Mouse (Mus musculus) neural tube, embryonic 15.5 days (tissue): ENCODE results near the gene Pdcl. TPM values are rescaled to one million over a fixed set of nuclear protein-coding genes. Genes with fewer than 3 reads are reported as not detected.

Experiments used
- polyA plus RNA-seq: library from polyadenylated mRNA; unstranded; fragments of >200 nt; fragmentation: Nextera tagmentation; extraction: Ambion mirVana; gene quantifications from 2 replicates; pipeline ENCODE4 v1.2.1, GENCODE M21; 2015

Gene Pdcl
- polyA plus RNA-seq, 1 experiment from 2014 or later: 42.0 TPM

Other genes starting within 250 kb of the Pdcl start
- gene Olfr362, start 241.4 kb downstream of the Pdcl start, polyA plus RNA-seq: not detected in 2 replicates
- gene Olfr364-ps1, start 220.0 kb downstream of the Pdcl start, polyA plus RNA-seq: not detected in 2 replicates
- gene Olfr365, start 171.1 kb downstream of the Pdcl start, polyA plus RNA-seq: not detected in 2 replicates
- gene Olfr366, start 147.8 kb downstream of the Pdcl start, polyA plus RNA-seq: not detected in 2 replicates
- not detected in 2 replicates for gene Olfr368, start 32.8 kb downstream of the Pdcl start, polyA plus RNA-seq
- 18.1 and 19.0 TPM in 2 replicates for gene Rc3h2, start 63.6 kb upstream of the Pdcl start, polyA plus RNA-seq
- gene Zbtb26, start 83.8 kb upstream of the Pdcl start, polyA plus RNA-seq: 6.7 and 7.1 TPM in 2 replicates
- gene Zbtb6, start 83.8 kb upstream of the Pdcl start, polyA plus RNA-seq: 12.4 and 14.0 TPM in 2 replicates
- gene Rabgap1, start 83.9 kb upstream of the Pdcl start, polyA plus RNA-seq: 49.4 and 51.1 TPM in 2 replicates
- 12.0 and 14.7 TPM in 2 replicates for gene Gpr21, start 157.0 kb upstream of the Pdcl start, polyA plus RNA-seq